Mouse (Mus musculus) CH12.LX (cell line): Measurements from ENCODE around the gene Cycs. TPM values are rescaled to one million over a fixed set of nuclear protein-coding genes. Genes with fewer than 3 reads are reported as not detected.

Experiments used
- DNase-seq: peaks from one replicate; pipeline ENCODE4 v3.0.0-alpha.2; 2013; ENCODE audit errors: extremely low read depth
- H3K27ac ChIP-seq: 2 replicates; pipeline ENCODE4 v1.5.1; 2012; ENCODE audit warnings: low read depth, mild to moderate bottlenecking, control low read depth, moderate library complexity; ENCODE audit not compliant: insufficient read depth
- H3K27me3 ChIP-seq: replicated peaks from 2 replicates; pipeline ENCODE3; 2012; ENCODE audit warnings: inconsistent platforms
- H3K36me3 ChIP-seq, 2 experiments: replicated peaks in 1 of 2; 2 replicates each; pipeline versions ENCODE3 to v1.6.1; 2012; ENCODE audit warnings: inconsistent platforms in 1 of 2, low read length in 1 of 2, mild to moderate bottlenecking in 1 of 2, mixed read lengths in 1 of 2, moderate library complexity in 1 of 2; ENCODE audit not compliant: control insufficient read depth in 1 of 2, insufficient read depth in 1 of 2
- H3K4me1 ChIP-seq, 2 experiments: 2 replicates each; pipeline ENCODE4 v1.6.1; 2012; ENCODE audit warnings: inconsistent platforms in 1 of 2, moderate library complexity in 1 of 2; ENCODE audit not compliant: insufficient read depth in 2 of 2, control insufficient read depth in 1 of 2
- H3K4me2 ChIP-seq: 2 replicates; pipeline ENCODE4 v1.6.1; 2012; ENCODE audit warnings: low read depth, mild to moderate bottlenecking, control low read depth; ENCODE audit not compliant: poor library complexity, insufficient read depth, severe bottlenecking
- H3K4me3 ChIP-seq, 3 experiments: fragments of 150-350 bp in 1 of 3; sonication (generic) in 1 of 3; replicated peaks in 1 of 3; 2 replicates each; pipeline versions ENCODE3 to v1.5.1; 2011 to 2012; ENCODE audit warnings: low read depth in 2 of 3, low read length in 2 of 3, mild to moderate bottlenecking in 2 of 3, moderate library complexity in 2 of 3, control low read depth in 1 of 3, improper control_type of control experiment in 1 of 3, inconsistent platforms in 1 of 3, mixed read lengths in 1 of 3; ENCODE audit not compliant: poor library complexity in 1 of 3
- H3K79me2 ChIP-seq: replicated peaks from 2 replicates; pipeline ENCODE4 v1.6.1; 2012; ENCODE audit warnings: mild to moderate bottlenecking, moderate library complexity; ENCODE audit not compliant: control insufficient read depth, poor library complexity, insufficient read depth, severe bottlenecking; ENCODE audit errors: extremely low read depth
- H3K9ac ChIP-seq: 2 replicates; pipeline ENCODE4 v1.6.1; 2012; ENCODE audit warnings: low read depth, mild to moderate bottlenecking, control low read depth, moderate library complexity; ENCODE audit not compliant: insufficient read depth
- H3K9me3 ChIP-seq: replicated peaks from 2 replicates; pipeline ENCODE3; 2012; ENCODE audit warnings: low read length, inconsistent platforms, mixed read lengths
- CTCF ChIP-seq, 2 experiments: IDR thresholded peaks in 1 of 2; conservative IDR thresholded peaks in 1 of 2; 2 replicates each; pipeline ENCODE4 v1.5.1; 2011 to 2012; ENCODE audit warnings: low read depth in 2 of 2, low read length in 2 of 2, improper control_type of control experiment in 1 of 2, inconsistent platforms in 1 of 2, mild to moderate bottlenecking in 1 of 2, moderate library complexity in 1 of 2
- E2F4 ChIP-seq: IDR thresholded peaks from 2 replicates; pipeline ENCODE4 v1.6.1; 2011; ENCODE audit warnings: low read depth, low read length, improper control_type of control experiment; ENCODE audit not compliant: insufficient replicate concordance
- EP300 ChIP-seq: IDR thresholded peaks from 2 replicates; pipeline ENCODE4 v1.6.1; 2011; ENCODE audit warnings: low read length, improper control_type of control experiment
- ETS1 ChIP-seq: conservative IDR thresholded peaks from 2 replicates; pipeline ENCODE4 v1.6.1; 2012; ENCODE audit warnings: low read depth, mild to moderate bottlenecking, inconsistent platforms, low read length, improper control_type of control experiment, moderate library complexity
- HCFC1 ChIP-seq: IDR thresholded peaks from 2 replicates; pipeline ENCODE4 v1.6.1; 2012; ENCODE audit warnings: low read depth, mild to moderate bottlenecking, inconsistent platforms, low read length, improper control_type of control experiment
- JUN ChIP-seq: IDR thresholded peaks from 2 replicates; pipeline ENCODE4 v1.6.1; 2011; ENCODE audit warnings: low read depth, mild to moderate bottlenecking, low read length, improper control_type of control experiment, moderate library complexity; ENCODE audit not compliant: insufficient read depth
- KAT2A ChIP-seq: IDR thresholded peaks from 2 replicates; pipeline ENCODE4 v1.6.1; 2012; ENCODE audit warnings: low read length, improper control_type of control experiment, inconsistent platforms; ENCODE audit not compliant: insufficient replicate concordance
- MAFK ChIP-seq: IDR thresholded peaks from 2 replicates; pipeline ENCODE4 v1.6.1; 2011; ENCODE audit warnings: low read length, improper control_type of control experiment; ENCODE audit not compliant: insufficient replicate concordance
- MXI1 ChIP-seq: IDR thresholded peaks from 2 replicates; pipeline ENCODE4 v1.6.1; 2011; ENCODE audit warnings: mild to moderate bottlenecking, low read depth, low read length, improper control_type of control experiment
- NRF1 ChIP-seq: IDR thresholded peaks from 2 replicates; pipeline ENCODE4 v1.6.1; 2014; ENCODE audit warnings: low read depth, mild to moderate bottlenecking, inconsistent platforms, low read length, improper control_type of control experiment, moderate library complexity
- RCOR1 ChIP-seq: conservative IDR thresholded peaks from 2 replicates; pipeline ENCODE4 v1.6.1; 2012; ENCODE audit warnings: low read depth, mild to moderate bottlenecking, inconsistent platforms, low read length, improper control_type of control experiment
- TCF12 ChIP-seq: IDR thresholded peaks from 2 replicates; pipeline ENCODE4 v1.6.1; 2014; ENCODE audit warnings: low read depth, mild to moderate bottlenecking, inconsistent platforms, low read length, improper control_type of control experiment
- UBTF ChIP-seq: IDR thresholded peaks from 2 replicates; pipeline ENCODE4 v1.6.1; 2012; ENCODE audit warnings: low read depth, mild to moderate bottlenecking, inconsistent platforms, low read length, improper control_type of control experiment, moderate library complexity
- USF1 ChIP-seq: IDR thresholded peaks from 2 replicates; pipeline ENCODE4 v1.6.1; 2014; ENCODE audit warnings: low read depth, mild to moderate bottlenecking, inconsistent platforms, low read length, improper control_type of control experiment
- USF2 ChIP-seq: conservative IDR thresholded peaks from 2 replicates; pipeline ENCODE4 v1.6.1; 2011; ENCODE audit warnings: low read depth, low read length, improper control_type of control experiment
- ZKSCAN1 ChIP-seq: IDR thresholded peaks from 2 replicates; pipeline ENCODE4 v1.6.1; 2012; ENCODE audit warnings: low read depth, inconsistent platforms, low read length, improper control_type of control experiment, borderline replicate concordance
- ZMIZ1 ChIP-seq: IDR thresholded peaks from 2 replicates; pipeline ENCODE4 v1.6.1; 2012; ENCODE audit warnings: low read depth, mild to moderate bottlenecking, inconsistent platforms, low read length, improper control_type of control experiment
- ZNF384 ChIP-seq: IDR thresholded peaks from 2 replicates; pipeline ENCODE4 v1.6.1; 2012; ENCODE audit warnings: low read depth, low read length, improper control_type of control experiment, inconsistent platforms
- dilution Hi-C: fragments of 300-500 bp; cut with MboI; formaldehyde crosslinking; loops from 2 replicates; pipeline ENCODE4 v1.14.3; 2020; ENCODE audit warnings: low sequenced_read_pairs; ENCODE audit not compliant: extremely low pct_unique_long_range_greater_than_20kb, extremely low pct_ligation_motif_present
- in situ Hi-C: fragments of 300-500 bp; cut with MboI; formaldehyde crosslinking; loops from 3 replicates; pipeline ENCODE4 v1.14.3; 2019; ENCODE audit warnings: low sequenced_read_pairs, low pct_ligation_motif_present, low pct_unique_long_range_greater_than_20kb, mixed read lengths
- polyA plus RNA-seq: library from polyadenylated mRNA; unstranded; fragments of >175 nt; gene quantifications from 2 replicates; pipeline ENCODE4 v1.2.1, GENCODE M21; 2012; ENCODE audit warnings: low read depth; ENCODE audit not compliant: insufficient read length
- total RNA-seq, 2 experiments: library from RNA; depleted of rRNA; stranded (reverse); fragments of 300-350 nt in 1 of 2; fragments of >200 nt in 1 of 2; gene quantifications; 2 replicates each; pipeline ENCODE4 v1.2.3; 2012 to 2014

Gene Cycs
- total and polyA plus RNA-seq, 3 experiments, result 34.2 to 122 (median 44.6) TPM

DNA sequence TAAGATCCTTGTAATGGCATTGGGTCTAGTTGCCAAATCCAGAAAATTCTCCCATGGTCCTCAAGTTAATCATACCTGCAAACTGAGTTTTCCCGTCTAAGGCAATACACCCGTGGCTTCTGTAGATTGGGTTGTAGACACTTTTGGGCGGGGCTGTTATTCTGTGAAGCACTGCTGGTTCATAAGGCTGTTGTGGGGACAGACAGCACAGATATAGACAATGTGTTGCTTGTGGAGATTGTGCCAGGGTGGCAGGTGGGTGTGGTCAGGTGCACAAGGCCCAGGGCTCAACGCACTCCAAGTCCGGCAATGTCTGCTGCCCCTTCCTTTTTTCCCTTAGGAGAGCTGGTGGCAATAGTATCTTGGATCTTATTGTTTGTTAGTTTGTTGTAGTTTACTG is 48.0 kb downstream of the Cycs start:
- Histone ChIP-seq H3K9me3 (no peaks in the 10 kb centered on the region), H3K4me2 (no peak overlapping the region), H3K27me3 (no peaks in the 10 kb centered on the region), H3K4me1 (no peaks in the 10 kb centered on the region), H3K27ac (no peak overlapping the region), H3K4me3 (no peak overlapping the region), H3K79me2 (no peaks in the 10 kb centered on the region), H3K36me3 (no peaks in the 10 kb centered on the region), H3K9ac (no peak overlapping the region)
- in situ Hi-C loops, result no loop called here
- dilution Hi-C loops, result no loop called here
- TF ChIP-seq MAFK (no peak), TCF12 (no peak), KAT2A (no peak), USF1 (no peak), NRF1 (no peak), RCOR1 (no peak), E2F4 (no peak), ZNF384 (no peak), UBTF (no peak), MXI1 (no peak), EP300 (no peak), ZMIZ1 (no peak), JUN (no peak), CTCF (conservative IDR thresholded peaks at IDR 0.05 in 1 of 2, IDR thresholded peaks at IDR 0.05 in 1 of 2; ENCODE audit: low read depth in 2 of 2, low read length in 2 of 2) (no peak), HCFC1 (no peak), ETS1 (no peak), ZKSCAN1 (no peak), USF2 (no peak)
- no peak for DNase-seq

Other genes starting within 250 kb of the Cycs start
- gene Osbpl3, start 110.3 kb downstream of the Cycs start, total RNA-seq (2012; rRNA removed), result 7.7 and 8.1 TPM in 2 replicates
- gene Osbpl3, start 110.3 kb downstream of the Cycs start, total RNA-seq (2014; rRNA removed), result 2.2 and 2.7 TPM in 2 replicates
- 3.5 and 3.8 TPM in 2 replicates for gene Osbpl3, start 110.3 kb downstream of the Cycs start, polyA plus RNA-seq
- gene 4921507P07Rik, start 30.1 kb upstream of the Cycs start, total RNA-seq (2012; rRNA removed), result not detected in 2 replicates
- not detected in 2 replicates for gene 4921507P07Rik, start 30.1 kb upstream of the Cycs start, total RNA-seq (2014; rRNA removed)
- 0.13 and 0.14 TPM in 2 replicates for gene 4921507P07Rik, start 30.1 kb upstream of the Cycs start, polyA plus RNA-seq
- not detected in 2 replicates for gene Npvf, start 87.9 kb upstream of the Cycs start, total RNA-seq (2012; rRNA removed)
- not detected in 2 replicates for gene Npvf, start 87.9 kb upstream of the Cycs start, total RNA-seq (2014; rRNA removed)
- not detected in 2 replicates for gene Npvf, start 87.9 kb upstream of the Cycs start, polyA plus RNA-seq